Mouse (Mus musculus) myocyte (in vitro differentiated cells): ENCODE data around the gene Zbtb9.

Source experiments
- MYOG ChIP-seq, 3 experiments: IDR thresholded peaks; one replicate each; pipeline ENCODE4 v1.6.1; 2011; ENCODE audit warnings: control low read depth in 2 of 3, low read depth in 2 of 3, mild to moderate bottlenecking in 2 of 3; ENCODE audit not compliant: insufficient read length in 2 of 3, control insufficient read depth in 1 of 3, insufficient read depth in 1 of 3
- POLR2A ChIP-seq: IDR thresholded peaks from one replicate; pipeline ENCODE4 v1.6.1; 2011; ENCODE audit warnings: low read depth, mild to moderate bottlenecking, control low read depth, moderate library complexity; ENCODE audit not compliant: insufficient read length

DNA sequence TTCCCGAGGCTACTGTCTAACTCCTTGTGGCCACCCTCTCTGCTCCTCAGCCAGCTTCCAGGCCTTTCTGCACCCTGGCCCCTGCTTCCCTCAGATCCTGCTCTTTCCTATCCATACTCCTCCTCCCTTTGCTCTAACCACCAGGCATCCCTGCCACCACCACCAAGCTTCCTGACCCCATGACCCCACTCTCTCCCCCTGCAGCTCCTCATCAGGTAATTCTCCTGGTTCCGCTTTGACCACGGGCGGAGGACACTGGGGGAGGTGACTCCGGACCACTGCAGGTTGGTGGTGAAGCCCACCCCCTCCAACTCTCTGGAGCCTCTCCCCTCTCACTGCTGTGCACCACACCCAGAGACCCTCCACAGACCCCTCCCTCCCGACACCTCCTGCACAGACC lies 5.5 kb upstream of the Zbtb9 start:
- no peak for TF ChIP-seq MYOG (IDR thresholded peaks at IDR 0.05; ENCODE audit: control insufficient read depth in 1 of 3, insufficient read depth in 1 of 3, insufficient read length in 2 of 3, low read depth in 2 of 3)
- TF ChIP-seq POLR2A = no peak
